Mouse (Mus musculus): ENCODE data around the gene Chchd1.

DNA sequence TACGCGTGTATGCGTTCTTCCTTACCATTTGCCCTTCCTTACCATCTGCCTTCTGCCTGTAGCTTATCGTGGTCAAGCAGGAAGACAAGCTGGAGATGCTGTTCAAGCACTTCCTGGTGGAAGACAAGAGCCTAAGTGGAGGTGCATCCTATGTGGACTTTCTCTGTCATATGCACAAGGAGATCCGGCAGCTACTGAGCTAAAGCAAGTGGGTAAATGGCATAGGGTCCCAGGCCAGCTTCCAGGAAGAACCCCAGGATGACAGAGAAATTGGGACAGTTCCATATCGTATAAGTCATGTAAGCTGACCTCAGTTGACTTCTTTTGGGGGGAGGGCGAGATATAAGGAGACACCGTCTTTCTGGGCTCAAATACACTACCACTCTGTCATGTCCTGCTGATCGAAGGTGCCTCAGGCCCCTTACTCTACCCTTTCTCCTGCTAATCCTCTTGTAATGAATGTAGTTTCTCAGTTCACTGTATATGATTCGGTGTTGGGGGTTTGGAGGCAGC is 9.2 kb upstream of the Chchd1 start:
- TF ChIP-seq CTCF (IDR thresholded peaks at IDR 0.05; ENCODE audit: control insufficient read depth, insufficient read depth, insufficient read length) (no peak), MYOD1 (IDR thresholded peaks at IDR 0.05; ENCODE audit: control insufficient read depth, insufficient read length, low read depth) (no peak), MAX (IDR thresholded peaks at IDR 0.05) (no peak), CEBPB (IDR thresholded peaks at IDR 0.05; ENCODE audit: low read depth) (no peak)
